Mouse (Mus musculus) thymus, adult 2 months (tissue): ENCODE data around the gene Pde10a.

Source experiments
- CTCF ChIP-seq: fragments of 200-500 bp; IDR thresholded peaks from 2 replicates; pipeline ENCODE4 v1.5.1; 2012; ENCODE audit warnings: mild to moderate bottlenecking, control low read depth, low read length, moderate library complexity, borderline replicate concordance; ENCODE audit not compliant: control insufficient read depth, poor library complexity, insufficient read depth; ENCODE audit errors: extremely low read depth
- POLR2A ChIP-seq: fragments of 200-500 bp; IDR thresholded peaks from 2 replicates; pipeline ENCODE4 v1.6.1; 2012; ENCODE audit warnings: mild to moderate bottlenecking, low read length, control low read depth, moderate library complexity; ENCODE audit not compliant: control insufficient read depth, poor library complexity, insufficient read depth; ENCODE audit errors: extremely low read depth

GRCm38 (mm10) chr17:8592427-8593277 is 67.5 kb downstream of the Pde10a start:
- TF ChIP-seq CTCF (peak; percentile 42; the same call in 1 of the 2 replicates), POLR2A (no peak)
